Mouse (Mus musculus) liver, postnatal 0 days (tissue): ENCODE data around the gene Adgrl1.

Experiments used
- CTCF ChIP-seq: sonication (generic); IDR thresholded peaks from 2 replicates; pipeline ENCODE4 v1.5.1; 2016; ENCODE audit warnings: antibody characterized with exemption, low read depth
- EP300 ChIP-seq: IDR thresholded peaks from 2 replicates; pipeline ENCODE4 v1.6.1; 2016; ENCODE audit warnings: antibody characterized with exemption, low read depth, mild to moderate bottlenecking

DNA sequence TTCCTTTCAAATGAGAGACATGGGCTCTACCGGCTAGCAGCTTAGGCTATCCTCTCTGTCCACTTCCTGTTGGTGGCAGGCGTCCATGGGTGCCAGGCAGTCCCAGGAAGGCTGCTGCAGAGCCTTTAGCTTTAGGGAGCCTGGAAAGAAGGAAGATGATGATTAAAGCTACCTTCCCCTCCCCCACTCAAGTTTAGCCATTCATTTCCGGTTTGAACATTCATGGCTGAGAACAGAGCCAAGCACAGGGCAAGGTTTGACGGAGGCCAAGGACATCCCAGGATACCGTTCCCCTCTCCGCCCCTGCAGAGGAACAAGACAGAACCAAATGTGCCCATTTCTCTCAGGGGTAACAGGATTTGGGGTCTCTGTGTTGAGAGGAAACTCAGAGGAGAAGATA is 77.7 kb downstream of the Adgrl1 start:
- TF ChIP-seq EP300 = no peak
- no peak for TF ChIP-seq CTCF
